In genomic region chr17:83955978-83956377, GRCm38 (mm10) we compare ENCODE assay signal across 7 mouse cellular contexts.
DNase-seq lines count a peak whose midpoint lies in the region; ATAC-seq and TF ChIP-seq lines count a peak whose summit lies in the region.

No protein-coding gene starts in this region.

- H3K36me3 ChIP-seq in E14TG2a.4 (ENCODE audit: insufficient read depth, low read length) (no peaks in the 10 kb centered on the region), ES-Bruce4 (ENCODE audit: control insufficient read depth, insufficient read depth, low read length, poor library complexity, severe bottlenecking) (no peaks in the 10 kb centered on the region)
- no peaks in the 10 kb centered on the region for H3K36me3 ChIP-seq in intestine, postnatal 0 days (ENCODE audit: control insufficient read depth, insufficient read depth)
- no peaks in the 10 kb centered on the region for H3K36me3 ChIP-seq in liver, embryonic 13.5 days

- H3K9me3 ChIP-seq in E14TG2a.4 (ENCODE audit: low read length) (no peaks in the 10 kb centered on the region), ES-Bruce4 (replicated peaks; ENCODE audit: control insufficient read depth, insufficient read depth, low read length, poor library complexity, severe bottlenecking) (no peaks in the 10 kb centered on the region)
- H3K9me3 ChIP-seq in intestine, postnatal 0 days (ENCODE audit: control insufficient read depth) = no peaks in the 10 kb centered on the region
- H3K9me3 ChIP-seq in liver, embryonic 13.5 days (replicated peaks) = no peaks in the 10 kb centered on the region

- peak overlapping the region; percentile 55 for H3K27ac ChIP-seq in ES-Bruce4 (ENCODE audit: insufficient read depth, low read length)
- H3K27ac ChIP-seq in intestine, postnatal 0 days (ENCODE audit: low read depth, low read length) = 0 out of 2 replicates have a peak overlapping the region, but pooled peaks have one; percentile 29
- H3K27ac ChIP-seq in liver, embryonic 13.5 days = peak overlapping the region; percentile 80

- DNase-seq in liver, embryonic 13.5 days = no peak
- DNase-seq in retina, embryonic 14.5 days (ENCODE audit: low spot score) = no peak

- H3K4me1 ChIP-seq in E14TG2a.4 (replicated peaks; ENCODE audit: low read depth, low read length) = peaks cover 84% of the 10 kb centered on the region
- peaks cover 19% of the 10 kb centered on the region for H3K4me1 ChIP-seq in ES-Bruce4 (ENCODE audit: control insufficient read depth, insufficient read depth, low read length)
- H3K4me1 ChIP-seq in intestine, postnatal 0 days (replicated peaks; ENCODE audit: control insufficient read depth, insufficient read depth, low read length) = peaks cover 38% of the 10 kb centered on the region
- peaks cover 79% of the 10 kb centered on the region for H3K4me1 ChIP-seq in liver, embryonic 13.5 days (replicated peaks)

- peak; percentile 43 for ATAC-seq in intestine, postnatal 0 days
- no peak for ATAC-seq in liver, embryonic 13.5 days (ENCODE audit: low read depth)
- no peak for ATAC-seq in monocyte, adult 5-6 weeks (replicated peaks; ENCODE audit: insufficient number of reproducible peaks, low FRiP score, low TSS enrichment, poor library complexity, severe bottlenecking)
- no peak for ATAC-seq in activated CD4-positive, CD25-positive, alpha-beta regulatory T cell, adult 4 months

- peak; percentile 85 for TF ChIP-seq EP300 in ES-Bruce4 (IDR thresholded peaks at IDR 0.05; ENCODE audit: insufficient read depth, low read depth, low read length)

- H3K27me3 ChIP-seq in E14TG2a.4 (ENCODE audit: insufficient read depth, low read length) (peaks cover 14% of the 10 kb centered on the region), ES-Bruce4 (ENCODE audit: control insufficient read depth, insufficient read depth, low read length, poor library complexity, severe bottlenecking) (no peaks in the 10 kb centered on the region)
- no peaks in the 10 kb centered on the region for H3K27me3 ChIP-seq in intestine, postnatal 0 days (replicated peaks; ENCODE audit: control insufficient read depth, insufficient read depth, low read length)
- no peaks in the 10 kb centered on the region for H3K27me3 ChIP-seq in liver, embryonic 13.5 days

- WGBS in intestine, postnatal 0 days = 42% methylated on average over 5 of the region's 5 CpGs
- WGBS in liver, embryonic 13.5 days (ENCODE audit: insufficient replicate concordance) = 15% methylated on average over 5 of the region's 5 CpGs

- no peak for TF ChIP-seq POLR2A in ES-Bruce4 (IDR thresholded peaks at IDR 0.05; ENCODE audit: insufficient read depth, low read length)

- H3K4me2 ChIP-seq in intestine, postnatal 0 days (replicated peaks; ENCODE audit: low read depth) = no peak overlapping the region
- peak overlapping the region; percentile 57 for H3K4me2 ChIP-seq in liver, embryonic 13.5 days

- H3K9ac ChIP-seq in ES-Bruce4 (ENCODE audit: low read depth, poor library complexity, severe bottlenecking) = no peak overlapping the region
- no peak overlapping the region for H3K9ac ChIP-seq in intestine, postnatal 0 days (ENCODE audit: low read depth, low read length)
- peak overlapping the region; percentile 65 for H3K9ac ChIP-seq in liver, embryonic 13.5 days

- TF ChIP-seq CTCF in E14TG2a.4 (conservative IDR thresholded peaks at IDR 0.05; ENCODE audit: low read length) (no peak), ES-Bruce4 (IDR thresholded peaks at IDR 0.05; ENCODE audit: low read depth, low read length) (no peak)
- TF ChIP-seq CTCF in intestine, postnatal 0 days (IDR thresholded peaks at IDR 0.05; ENCODE audit: low read depth) = no peak

- peak overlapping the region; percentile 61; the same call in 1 of the 2 replicates for H3K4me3 ChIP-seq in E14TG2a.4 (replicated peaks; ENCODE audit: low read length)
- no peak overlapping the region for H3K4me3 ChIP-seq in ES-Bruce4 (ENCODE audit: low read depth, low read length)
- H3K4me3 ChIP-seq in intestine, postnatal 0 days (ENCODE audit: low read depth, low read length) = no peak overlapping the region
- peak overlapping the region; percentile 38 for H3K4me3 ChIP-seq in liver, embryonic 13.5 days (replicated peaks)

Comparison
In these comparisons a context has a peak if more than half of its experiments do, and no peak if none do; other contexts are left out.
1. H3K4me3 ChIP-seq: peak in E14TG2a.4 (single experiment) and liver, embryonic 13.5 days (single experiment); none in ES-Bruce4 (single experiment) and intestine, postnatal 0 days (single experiment).
2. H3K27ac ChIP-seq: peak in every context shown above with its lines; median percentile 80 in liver, embryonic 13.5 days; 55 in ES-Bruce4; 29 in intestine, postnatal 0 days.